8 mouse cellular contexts compared by ENCODE assay signal in the genomic region with DNA sequence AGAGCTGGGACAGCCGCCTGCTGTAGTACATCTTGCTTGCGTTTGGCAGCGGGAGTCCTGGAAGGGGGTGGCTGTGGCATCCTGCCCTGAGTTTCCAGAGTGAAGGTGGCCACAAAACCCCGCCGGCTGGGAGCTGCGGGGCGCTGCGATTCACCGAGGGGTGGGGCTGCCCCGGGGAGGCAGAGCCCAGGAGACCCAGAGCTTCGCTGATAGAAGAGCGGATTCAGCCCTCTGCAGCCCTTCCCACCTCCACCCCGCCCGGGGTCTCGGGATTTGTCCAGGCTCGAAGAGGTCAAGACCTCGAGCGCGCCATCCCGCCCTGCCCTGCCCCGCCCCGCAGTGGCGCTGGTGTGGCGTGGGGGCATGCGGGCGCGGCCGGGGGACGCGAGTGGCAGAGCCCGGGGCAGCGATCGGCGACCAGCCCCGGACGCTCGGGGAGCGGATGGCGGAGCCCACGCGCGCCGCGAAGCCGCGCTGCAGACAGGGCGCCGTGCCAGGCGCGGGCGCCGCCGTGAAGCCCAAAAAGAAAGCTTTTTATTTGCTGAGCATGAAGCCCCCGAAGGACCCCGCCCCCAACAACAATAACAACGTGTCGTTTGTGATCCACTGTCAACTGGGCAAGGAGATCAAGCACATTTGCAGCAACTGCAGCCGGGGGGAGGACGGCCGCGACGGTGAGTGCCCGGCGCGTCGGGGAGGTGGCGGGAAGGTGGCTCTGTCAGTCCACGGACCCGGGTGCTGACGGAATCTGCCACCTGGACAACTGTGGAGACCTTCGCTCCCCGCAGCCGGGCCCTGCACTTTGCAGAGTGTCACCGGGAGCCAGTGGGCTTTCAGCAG.
DNase-seq lines count a peak whose midpoint lies in the region; ATAC-seq and TF ChIP-seq lines count a peak whose summit lies in the region.

No protein-coding gene starts in this region.

- no peaks in the 10 kb centered on the region for H3K36me3 ChIP-seq in hindbrain, embryonic 13.5 days
- H3K36me3 ChIP-seq in small intestine, adult 2 months (ENCODE audit: control insufficient read depth, insufficient read depth, low read length), result no peaks in the 10 kb centered on the region

- peak overlapping the region; percentile 95 for H3K4me2 ChIP-seq in hindbrain, embryonic 13.5 days

- ATAC-seq in hindbrain, embryonic 13.5 days (ENCODE audit: low FRiP score), result peak; percentile 56
- ATAC-seq in megakaryocyte progenitor cell, adult 5-6 weeks (replicated peaks; ENCODE audit: poor library complexity), result no peak

- no peak for TF ChIP-seq POLR2A in small intestine, adult 2 months (IDR thresholded peaks at IDR 0.05; ENCODE audit: low read depth, low read length)

- WGBS in hindbrain, embryonic 13.5 days, result under 1% methylated on average over 73 of the region's 74 CpGs
- 2% methylated on average over 74 of the region's 74 CpGs for WGBS in small intestine, adult 2 months

- no peak for TF ChIP-seq CTCF in small intestine, adult 2 months (IDR thresholded peaks at IDR 0.05; ENCODE audit: extremely low read depth, insufficient read length, insufficient replicate concordance, low read depth, low read length)

- H3K27ac ChIP-seq in hindbrain, embryonic 13.5 days, result no peak overlapping the region
- no peak overlapping the region for H3K27ac ChIP-seq in small intestine, adult 2 months (ENCODE audit: insufficient read depth, low read depth, low read length)

- no peaks in the 10 kb centered on the region for H3K9me3 ChIP-seq in hindbrain, embryonic 13.5 days

- peaks cover 17% of the 10 kb centered on the region for H3K27me3 ChIP-seq in hindbrain, embryonic 13.5 days
- H3K27me3 ChIP-seq in small intestine, adult 2 months (ENCODE audit: control insufficient read depth, insufficient read depth, low read length), result peaks cover 14% of the 10 kb centered on the region

- H3K4me1 ChIP-seq in hindbrain, embryonic 13.5 days (replicated peaks), result peaks cover 24% of the 10 kb centered on the region
- peaks cover 3% of the 10 kb centered on the region; the same call in 1 of the 2 replicates for H3K4me1 ChIP-seq in small intestine, adult 2 months (ENCODE audit: control insufficient read depth, insufficient read depth, insufficient read length, low read length)

- peak overlapping the region; percentile 62 for H3K4me3 ChIP-seq in hindbrain, embryonic 13.5 days
- peak overlapping the region; percentile 59 for H3K4me3 ChIP-seq in small intestine, adult 2 months (ENCODE audit: low read depth, low read length)

- peak; percentile 43 for DNase-seq in adrenal gland, adult 2 months
- DNase-seq in cerebellum, adult 9-10 months, result peak; percentile 71
- DNase-seq in frontal cortex, postnatal 10 days (ENCODE audit: low spot score in 2 of 2), result peak; percentile 42 to 49
- DNase-seq in left cerebral cortex, adult 18-20 months (ENCODE audit: low spot score in 2 of 2), result peak; percentile 73 to 79
- peak; percentile 58 for DNase-seq in lung, postnatal 36 days

- H3K9ac ChIP-seq in hindbrain, embryonic 13.5 days, result peak overlapping the region; percentile 83
